Mouse (Mus musculus): ENCODE results near the gene Hpcal1.
"Not testable (repeated sequence)": the region's sequence is repeated elsewhere in the genome, so short reads cannot be mapped to it uniquely, and the experiment has no call there.

Hpcal1 gene

GRCm38 (mm10) chr12:17791111-17791510, 100.5 kb downstream of the Hpcal1 start:
- no peak for DNase-seq

GRCm38 (mm10) chr12:17792756-17793155, 102.1 kb downstream of the Hpcal1 start:
- no peak for DNase-seq

GRCm38 (mm10) chr12:17795660-17796278, 105.1 kb downstream of the Hpcal1 start:
- DNase-seq: peak; percentile 14

GRCm38 (mm10) chr12:17798261-17798660, 107.6 kb downstream of the Hpcal1 start:
- not testable (repeated sequence) for DNase-seq

GRCm38 (mm10) chr12:17808542-17808941, 117.9 kb downstream of the Hpcal1 start:
- DNase-seq: peak; percentile 49

GRCm38 (mm10) chr12:17835279-17835678, 144.6 kb downstream of the Hpcal1 start:
- not testable (repeated sequence) for DNase-seq

Measured in right cerebral cortex, postnatal 25 days (tissue).